Mouse (Mus musculus): ENCODE data around the gene Ptma. TPM values are rescaled to one million over a fixed set of nuclear protein-coding genes. Genes with fewer than 3 reads are reported as not detected.
A peak's percentile ranks its signal among the peaks of the same experiment; 100 is the strongest.

Gene Ptma
- polyA plus RNA-seq, 1 experiment: 1,625 TPM

- TF ChIP-seq CTCF (IDR thresholded peaks at IDR 0.05; ENCODE audit: borderline replicate concordance, insufficient read depth, low read length) (no peak), POLR2A (IDR thresholded peaks at IDR 0.05; ENCODE audit: low read depth, low read length) (no peak; the same call in 1 of the 2 replicates)
- H3K4me3 ChIP-seq (ENCODE audit: insufficient read depth, low read length): no peak overlapping the region
- H3K27ac ChIP-seq (ENCODE audit: insufficient read depth, low read length): peak overlapping the region; percentile 59
- peaks cover 10% of the 10 kb centered on the region for H3K4me1 ChIP-seq (ENCODE audit: control insufficient read depth, insufficient read depth, low read length)
These were observed 23.3 kb upstream of the Ptma start for GRCm38 (mm10) chr1:86503165-86503747.

- peak overlapping the region; percentile 23 for H3K4me3 ChIP-seq (ENCODE audit: insufficient read depth, low read length)
- TF ChIP-seq POLR2A (IDR thresholded peaks at IDR 0.05; ENCODE audit: low read depth, low read length) (peak; percentile 74), CTCF (IDR thresholded peaks at IDR 0.05; ENCODE audit: borderline replicate concordance, insufficient read depth, low read length) (peak; percentile 39; the same call in 1 of the 2 replicates)
- H3K4me1 ChIP-seq (ENCODE audit: control insufficient read depth, insufficient read depth, low read length): peaks cover 10% of the 10 kb centered on the region
- peak overlapping the region; percentile 59 for H3K27ac ChIP-seq (ENCODE audit: insufficient read depth, low read length)
These were observed 22.4 kb upstream of the Ptma start for GRCm38 (mm10) chr1:86503906-86504696.

GRCm38 (mm10) chr1:86504697-86505421 lies 21.7 kb upstream of the Ptma start:
- H3K4me1 ChIP-seq (ENCODE audit: control insufficient read depth, insufficient read depth, low read length): peaks cover 10% of the 10 kb centered on the region

GRCm38 (mm10) chr1:86505461-86505860 lies 21.1 kb upstream of the Ptma start:
- H3K4me1 ChIP-seq (ENCODE audit: control insufficient read depth, insufficient read depth, low read length): peaks cover 10% of the 10 kb centered on the region
- TF ChIP-seq CTCF (IDR thresholded peaks at IDR 0.05; ENCODE audit: borderline replicate concordance, insufficient read depth, low read length): no peak
- TF ChIP-seq POLR2A (IDR thresholded peaks at IDR 0.05; ENCODE audit: low read depth, low read length): no peak

More at GRCm38 (mm10) chr1:86504697-86505421, 21.7 kb upstream of the Ptma start:
- H3K27ac ChIP-seq (ENCODE audit: insufficient read depth, low read length): peak overlapping the region; percentile 39
- peak overlapping the region; percentile 23 for H3K4me3 ChIP-seq (ENCODE audit: insufficient read depth, low read length)
- no peak; the same call in 1 of the 2 replicates for TF ChIP-seq POLR2A (IDR thresholded peaks at IDR 0.05; ENCODE audit: low read depth, low read length)
- TF ChIP-seq CTCF (IDR thresholded peaks at IDR 0.05; ENCODE audit: borderline replicate concordance, insufficient read depth, low read length): no peak

GRCm38 (mm10) chr1:86506420-86506819 lies 20.1 kb upstream of the Ptma start:
- no peak for TF ChIP-seq POLR2A (IDR thresholded peaks at IDR 0.05; ENCODE audit: low read depth, low read length)
- no peak for TF ChIP-seq CTCF (IDR thresholded peaks at IDR 0.05; ENCODE audit: borderline replicate concordance, insufficient read depth, low read length)
- H3K4me3 ChIP-seq (ENCODE audit: insufficient read depth, low read length): no peak overlapping the region

More at GRCm38 (mm10) chr1:86505461-86505860, 21.1 kb upstream of the Ptma start:
- Histone ChIP-seq H3K4me3 (ENCODE audit: insufficient read depth, low read length) (no peak overlapping the region), H3K27ac (ENCODE audit: insufficient read depth, low read length) (no peak overlapping the region; the same call in 1 of the 2 replicates)

DNA sequence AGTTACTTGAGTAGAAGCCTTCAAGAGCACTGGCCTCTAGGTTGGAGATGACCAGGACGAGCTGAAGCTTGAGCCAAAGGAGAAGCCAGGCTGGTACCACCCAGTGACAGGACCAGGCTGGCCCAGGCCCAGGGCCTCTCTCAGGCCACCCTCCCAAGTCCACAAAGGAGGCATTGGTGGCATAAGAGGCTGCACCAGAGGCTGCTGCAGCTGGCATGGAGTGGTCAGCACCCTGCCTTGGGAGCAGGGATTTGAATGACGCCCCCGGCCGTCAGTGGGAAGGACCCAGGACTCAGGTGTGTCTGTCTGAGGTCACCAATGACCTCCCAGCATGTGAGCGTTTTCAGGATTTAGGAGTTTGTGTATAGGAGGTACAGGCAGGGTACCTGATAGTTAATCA lies 18.7 kb upstream of the Ptma start:
- Histone ChIP-seq H3K4me1 (ENCODE audit: control insufficient read depth, insufficient read depth, low read length) (peaks cover 10% of the 10 kb centered on the region), H3K4me3 (ENCODE audit: insufficient read depth, low read length) (no peak overlapping the region), H3K27ac (ENCODE audit: insufficient read depth, low read length) (no peak overlapping the region)
- TF ChIP-seq POLR2A (IDR thresholded peaks at IDR 0.05; ENCODE audit: low read depth, low read length) (no peak), CTCF (IDR thresholded peaks at IDR 0.05; ENCODE audit: borderline replicate concordance, insufficient read depth, low read length) (no peak)

More at GRCm38 (mm10) chr1:86506420-86506819, 20.1 kb upstream of the Ptma start:
- Histone ChIP-seq H3K4me1 (ENCODE audit: control insufficient read depth, insufficient read depth, low read length) (peaks cover 10% of the 10 kb centered on the region), H3K27ac (ENCODE audit: insufficient read depth, low read length) (no peak overlapping the region)

DNA sequence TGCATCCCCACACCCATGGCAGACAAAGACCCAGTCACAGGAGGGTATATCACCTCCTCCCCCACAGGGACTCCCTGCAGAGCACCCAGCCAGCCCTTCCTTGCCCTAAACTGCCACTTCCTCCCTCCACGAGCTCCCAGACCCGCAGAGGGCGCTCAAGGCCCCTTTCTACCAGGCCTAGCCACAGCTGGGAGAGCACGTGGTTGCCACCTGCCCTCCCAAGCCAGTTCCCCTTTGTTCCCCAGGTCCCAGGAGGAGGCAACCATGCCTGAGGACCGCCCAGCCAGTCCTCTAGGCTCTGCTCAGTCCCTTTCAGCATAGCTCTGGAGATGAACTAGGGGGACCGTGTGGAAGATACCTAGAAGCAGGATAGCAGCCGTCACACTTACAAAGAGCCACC lies 17.1 kb upstream of the Ptma start:
- Histone ChIP-seq H3K27ac (ENCODE audit: insufficient read depth, low read length) (no peak overlapping the region), H3K4me1 (ENCODE audit: control insufficient read depth, insufficient read depth, low read length) (peaks cover 6% of the 10 kb centered on the region; the same call in 1 of the 2 replicates), H3K4me3 (ENCODE audit: insufficient read depth, low read length) (no peak overlapping the region)
- TF ChIP-seq POLR2A (IDR thresholded peaks at IDR 0.05; ENCODE audit: low read depth, low read length) (no peak), CTCF (IDR thresholded peaks at IDR 0.05; ENCODE audit: borderline replicate concordance, insufficient read depth, low read length) (peak; percentile 65)

GRCm38 (mm10) chr1:86510266-86510665 lies 16.3 kb upstream of the Ptma start:
- Histone ChIP-seq H3K27ac (ENCODE audit: insufficient read depth, low read length) (no peak overlapping the region), H3K4me3 (ENCODE audit: insufficient read depth, low read length) (no peak overlapping the region), H3K4me1 (ENCODE audit: control insufficient read depth, insufficient read depth, low read length) (0 out of 2 replicates have a peak, but pooled peaks cover 2% of the 10 kb centered on the region)
- TF ChIP-seq CTCF (IDR thresholded peaks at IDR 0.05; ENCODE audit: borderline replicate concordance, insufficient read depth, low read length) (no peak), POLR2A (IDR thresholded peaks at IDR 0.05; ENCODE audit: low read depth, low read length) (no peak)

- H3K4me1 ChIP-seq (ENCODE audit: control insufficient read depth, insufficient read depth, low read length): no peaks in the 10 kb centered on the region
- H3K4me3 ChIP-seq (ENCODE audit: insufficient read depth, low read length): no peak overlapping the region
- no peak overlapping the region for H3K27ac ChIP-seq (ENCODE audit: insufficient read depth, low read length)
- TF ChIP-seq POLR2A (IDR thresholded peaks at IDR 0.05; ENCODE audit: low read depth, low read length) (no peak), CTCF (IDR thresholded peaks at IDR 0.05; ENCODE audit: borderline replicate concordance, insufficient read depth, low read length) (no peak)
These were observed 15.7 kb upstream of the Ptma start for GRCm38 (mm10) chr1:86510676-86511441.
